Mouse (Mus musculus): ENCODE measurements around the gene Gm37240. TPM values are rescaled to one million over a fixed set of nuclear protein-coding genes. Genes with fewer than 3 reads are reported as not detected.

Gm37240 gene
- polyA plus RNA-seq, 1 experiment from 2014 or later, result 0.08 TPM

DNA sequence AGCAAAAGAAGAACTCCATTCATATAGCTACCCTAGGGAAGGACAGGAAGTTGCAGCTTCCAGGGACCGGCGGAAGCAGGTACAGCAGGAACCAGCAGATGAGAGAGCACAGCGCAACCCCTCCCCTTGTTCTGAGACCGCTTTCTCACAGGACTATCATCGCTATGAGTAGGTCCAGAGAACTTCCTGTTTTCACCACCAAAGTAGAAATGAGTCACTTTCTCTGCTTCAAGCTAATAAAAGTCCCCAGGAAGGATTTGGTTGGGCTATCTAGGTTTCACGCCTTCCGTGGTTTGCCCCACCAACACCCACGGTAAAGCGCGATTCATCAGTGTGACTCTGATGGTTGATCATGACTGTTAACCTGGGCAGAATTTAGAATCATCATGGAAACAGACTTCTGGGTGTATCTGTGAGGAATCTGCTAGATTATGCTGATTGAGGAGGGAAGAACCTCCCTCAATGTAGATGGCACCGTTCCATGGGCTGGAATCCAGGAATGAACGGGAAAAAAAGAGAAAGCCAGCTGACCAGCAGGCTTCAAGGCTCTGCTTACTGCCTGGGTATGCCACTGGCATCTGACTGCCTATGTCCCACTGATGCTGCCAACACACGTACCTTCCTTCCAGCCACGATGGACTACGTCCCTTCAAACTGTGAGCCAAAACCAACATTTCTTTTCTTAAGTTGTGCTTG is 1172.1 kb downstream of the Gm37240 start:
- Histone ChIP-seq H3K27me3 (no peaks in the 10 kb centered on the region), H3K9me3 (no peaks in the 10 kb centered on the region), H3K36me3 (no peaks in the 10 kb centered on the region), H3K4me3 (no peak overlapping the region), H3K4me1 (replicated peaks) (no peaks in the 10 kb centered on the region), H3K27ac (no peak overlapping the region), H3K4me2 (no peak overlapping the region), H3K9ac (no peak overlapping the region)
- ATAC-seq (ENCODE audit: low FRiP score), result no peak
- 95% methylated on average over 15 of the region's 15 CpGs for WGBS

DNA sequence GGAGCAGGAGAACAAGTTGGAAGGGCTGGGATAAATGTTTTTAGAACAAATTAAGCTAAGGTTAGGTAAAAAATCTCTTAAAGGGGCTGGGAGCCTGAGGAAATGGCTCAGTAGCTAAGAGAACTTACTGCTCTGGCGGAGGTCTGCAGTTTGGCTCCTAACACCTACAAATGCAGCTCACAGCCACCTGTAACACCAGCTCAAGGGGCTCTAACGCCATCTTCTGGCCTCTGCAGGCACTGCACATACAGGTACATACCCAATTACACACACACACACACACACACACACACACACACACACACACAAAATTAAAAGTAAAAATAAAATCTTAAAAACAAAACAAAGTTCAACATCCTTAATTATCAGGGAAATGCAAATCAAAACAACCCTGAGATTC is 1174.4 kb downstream of the Gm37240 start:
- H3K9ac ChIP-seq, result no peak overlapping the region
- no peak overlapping the region for H3K27ac ChIP-seq
- no peaks in the 10 kb centered on the region for H3K27me3 ChIP-seq
- 63% methylated on average over 2 of the region's 2 CpGs for WGBS
- H3K4me3 ChIP-seq, result no peak overlapping the region
- no peak overlapping the region for H3K4me2 ChIP-seq
- H3K36me3 ChIP-seq, result no peaks in the 10 kb centered on the region
- ATAC-seq (ENCODE audit: low FRiP score), result no peak
- no peaks in the 10 kb centered on the region for H3K9me3 ChIP-seq
- no peaks in the 10 kb centered on the region for H3K4me1 ChIP-seq (replicated peaks)

DNA sequence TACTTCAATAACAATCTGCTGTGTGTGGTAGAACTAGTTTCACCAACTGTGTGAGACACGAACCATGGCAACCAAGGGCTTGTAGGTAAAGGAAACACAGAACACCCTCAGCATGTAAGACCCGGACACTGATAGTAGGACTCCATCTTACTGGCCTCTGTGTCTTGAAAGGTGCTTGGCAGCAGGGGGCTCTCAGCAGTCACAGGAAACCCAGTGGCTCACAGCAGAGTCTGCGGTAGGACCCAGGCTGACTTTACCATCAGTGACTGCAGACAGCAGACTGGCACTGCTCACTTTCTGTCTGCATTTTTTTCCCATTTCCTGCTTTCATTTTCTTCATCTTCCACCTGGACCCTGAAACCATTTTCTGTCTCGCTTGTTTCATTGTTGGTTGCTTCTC is 1176.6 kb downstream of the Gm37240 start:
- no peak overlapping the region for H3K4me3 ChIP-seq
- H3K9ac ChIP-seq, result no peak overlapping the region
- no peaks in the 10 kb centered on the region for H3K27me3 ChIP-seq
- no peaks in the 10 kb centered on the region for H3K9me3 ChIP-seq
- WGBS, result 91% methylated on average over 4 of the region's 4 CpGs
- H3K36me3 ChIP-seq, result no peaks in the 10 kb centered on the region
- H3K27ac ChIP-seq, result no peak overlapping the region
- ATAC-seq (ENCODE audit: low FRiP score), result no peak
- H3K4me2 ChIP-seq, result no peak overlapping the region
- no peaks in the 10 kb centered on the region for H3K4me1 ChIP-seq (replicated peaks)

DNA sequence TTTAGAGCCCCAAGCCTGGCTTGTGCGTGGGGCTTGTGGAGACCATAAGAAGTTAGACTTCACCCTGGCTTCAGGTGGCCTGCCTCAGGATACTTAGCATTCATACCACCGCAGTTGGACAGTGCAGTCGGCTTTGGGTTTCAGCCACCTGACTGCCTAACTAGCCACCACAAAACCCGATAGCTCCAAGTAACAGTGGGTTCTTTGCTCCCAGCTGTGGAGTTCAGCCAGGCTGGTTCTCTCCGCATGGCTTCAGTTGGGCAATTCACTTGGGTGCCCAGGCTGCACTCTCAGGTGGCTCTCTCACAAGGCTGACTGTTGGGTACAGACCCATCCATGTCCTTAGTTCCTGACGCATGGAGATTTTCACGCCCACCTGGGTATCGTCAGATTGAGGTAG is 1177.4 kb downstream of the Gm37240 start:
- no peaks in the 10 kb centered on the region for H3K36me3 ChIP-seq
- H3K9ac ChIP-seq, result no peak overlapping the region
- H3K9me3 ChIP-seq, result no peaks in the 10 kb centered on the region
- no peak for ATAC-seq (ENCODE audit: low FRiP score)
- WGBS, result 90% methylated on average over 8 of the region's 8 CpGs
- no peak overlapping the region for H3K4me3 ChIP-seq
- H3K27me3 ChIP-seq, result no peaks in the 10 kb centered on the region
- H3K27ac ChIP-seq, result no peak overlapping the region
- no peaks in the 10 kb centered on the region for H3K4me1 ChIP-seq (replicated peaks)
- H3K4me2 ChIP-seq, result no peak overlapping the region

DNA sequence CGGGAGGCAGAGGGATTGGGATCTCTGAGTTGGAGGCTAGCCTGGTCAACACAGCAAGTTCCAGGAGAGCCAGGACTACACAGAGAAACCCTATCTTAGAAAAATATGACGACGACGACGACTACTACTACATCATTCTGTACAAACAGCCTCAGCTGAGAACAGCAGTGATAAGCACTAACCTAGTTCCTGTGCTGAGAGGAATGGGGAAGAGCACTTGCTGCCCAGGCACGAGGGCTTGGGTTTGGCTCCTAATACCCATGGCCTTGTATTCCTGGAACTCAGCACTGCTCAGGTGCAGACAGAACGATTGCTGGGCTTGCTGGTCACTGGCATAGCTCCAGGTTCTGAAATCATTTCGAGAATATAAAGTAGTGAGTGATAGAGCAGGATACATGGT is 1178.2 kb downstream of the Gm37240 start:
- no peak overlapping the region for H3K9ac ChIP-seq
- ATAC-seq (ENCODE audit: low FRiP score), result no peak
- 87% methylated on average over 8 of the region's 8 CpGs for WGBS
- H3K27ac ChIP-seq, result no peak overlapping the region
- H3K27me3 ChIP-seq, result no peaks in the 10 kb centered on the region
- H3K9me3 ChIP-seq, result no peaks in the 10 kb centered on the region
- no peaks in the 10 kb centered on the region for H3K4me1 ChIP-seq (replicated peaks)
- no peak overlapping the region for H3K4me3 ChIP-seq
- no peak overlapping the region for H3K4me2 ChIP-seq
- H3K36me3 ChIP-seq, result no peaks in the 10 kb centered on the region

DNA sequence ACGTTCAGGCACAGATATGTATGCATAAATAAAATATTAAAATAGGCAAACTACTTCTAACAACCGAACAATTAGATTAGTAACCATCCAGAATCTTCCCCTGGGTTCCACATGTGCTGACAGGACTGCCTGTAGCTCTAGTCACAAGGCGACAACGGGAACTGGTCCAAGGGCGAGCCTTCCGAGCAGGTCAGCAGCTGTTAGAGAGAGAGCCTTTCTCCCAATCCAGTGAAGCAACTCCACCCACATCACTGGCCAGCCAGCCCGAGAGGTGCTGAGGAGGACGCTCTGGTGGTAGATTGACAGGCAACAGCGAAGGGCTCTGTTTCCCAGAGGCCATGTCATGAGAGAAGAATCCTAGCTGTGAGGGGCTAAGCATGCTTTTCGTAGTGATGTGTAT is 1178.8 kb downstream of the Gm37240 start:
- Histone ChIP-seq H3K27me3 (no peaks in the 10 kb centered on the region), H3K4me2 (no peak overlapping the region), H3K27ac (no peak overlapping the region), H3K4me3 (no peak overlapping the region), H3K9ac (no peak overlapping the region), H3K9me3 (no peaks in the 10 kb centered on the region), H3K36me3 (no peaks in the 10 kb centered on the region), H3K4me1 (replicated peaks) (no peaks in the 10 kb centered on the region)
- ATAC-seq (ENCODE audit: low FRiP score), result no peak
- 77% methylated on average over 10 of the region's 10 CpGs for WGBS

DNA sequence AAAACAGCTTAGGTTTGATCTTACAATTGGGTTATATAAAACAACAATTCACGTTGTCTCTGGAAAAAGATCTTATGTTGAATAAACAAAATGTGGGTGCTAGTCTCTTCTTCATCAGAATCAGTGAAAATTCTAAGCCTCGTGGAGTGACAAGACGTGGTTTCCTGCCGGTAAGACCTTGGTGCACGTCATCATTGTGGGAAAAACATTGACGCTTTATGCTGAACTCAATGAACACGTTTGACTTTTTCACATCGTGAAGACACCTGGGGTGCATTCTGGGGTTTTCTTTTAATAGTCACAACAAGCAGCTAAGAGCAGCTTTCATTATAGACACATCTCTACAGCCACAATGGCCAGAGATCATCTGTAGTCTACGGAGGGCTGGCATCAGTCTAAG is 1182.1 kb downstream of the Gm37240 start:
- WGBS, result 91% methylated on average over 9 of the region's 9 CpGs
- Histone ChIP-seq H3K4me3 (no peak overlapping the region), H3K9ac (no peak overlapping the region)

DNA sequence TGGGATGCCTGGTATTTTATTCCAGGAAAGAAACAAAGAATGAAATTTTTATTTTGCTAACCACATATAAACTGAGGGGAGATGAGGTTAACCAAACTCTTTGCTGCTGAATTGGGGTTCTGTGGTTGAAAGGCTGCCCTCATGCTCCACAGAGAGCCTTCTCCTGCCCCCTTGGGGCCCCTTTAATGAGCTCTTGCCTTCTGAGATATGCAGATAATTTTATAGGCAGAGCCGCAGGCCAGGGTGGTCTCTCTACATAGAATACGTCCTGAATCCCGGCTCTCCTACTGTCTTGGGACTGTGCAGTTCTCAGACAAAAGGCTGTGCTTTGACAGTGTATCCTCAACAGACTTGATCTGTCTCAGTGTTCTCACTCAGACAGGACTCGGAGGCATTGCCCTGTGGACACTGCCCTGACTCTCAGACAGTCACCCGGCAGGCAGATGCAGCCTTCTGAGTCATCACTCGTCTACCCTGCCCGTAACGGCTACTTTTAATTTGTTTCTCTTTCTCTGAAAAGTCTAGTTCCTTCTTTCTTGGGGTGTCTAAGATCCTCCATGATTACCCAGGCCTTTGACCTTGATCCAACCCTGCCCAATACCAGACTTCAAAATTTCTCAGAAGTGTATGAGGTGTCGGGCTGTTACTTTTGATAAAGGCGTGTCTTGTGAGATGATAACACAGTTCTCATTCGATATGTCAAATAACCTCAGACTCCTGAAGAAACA is 1184.1 kb downstream of the Gm37240 start:
- Histone ChIP-seq H3K9ac (no peak overlapping the region), H3K4me2 (no peak overlapping the region), H3K4me1 (replicated peaks) (peaks cover 18% of the 10 kb centered on the region), H3K36me3 (no peaks in the 10 kb centered on the region), H3K27ac (no peak overlapping the region), H3K4me3 (no peak overlapping the region), H3K9me3 (no peaks in the 10 kb centered on the region), H3K27me3 (no peaks in the 10 kb centered on the region)
- whole genome bisulfite sequencing, result 74% methylated on average over 11 of the region's 11 CpGs
- no peak for ATAC-seq (ENCODE audit: low FRiP score)

More for the DNA sequence above, 1182.1 kb downstream of the Gm37240 start:
- no peak for ATAC-seq (ENCODE audit: low FRiP score)
- H3K4me1 ChIP-seq (replicated peaks), result peaks cover 18% of the 10 kb centered on the region
- H3K9me3 ChIP-seq, result no peaks in the 10 kb centered on the region
- no peak overlapping the region for H3K27ac ChIP-seq
- no peaks in the 10 kb centered on the region for H3K36me3 ChIP-seq
- no peaks in the 10 kb centered on the region for H3K27me3 ChIP-seq
- H3K4me2 ChIP-seq, result no peak overlapping the region

DNA sequence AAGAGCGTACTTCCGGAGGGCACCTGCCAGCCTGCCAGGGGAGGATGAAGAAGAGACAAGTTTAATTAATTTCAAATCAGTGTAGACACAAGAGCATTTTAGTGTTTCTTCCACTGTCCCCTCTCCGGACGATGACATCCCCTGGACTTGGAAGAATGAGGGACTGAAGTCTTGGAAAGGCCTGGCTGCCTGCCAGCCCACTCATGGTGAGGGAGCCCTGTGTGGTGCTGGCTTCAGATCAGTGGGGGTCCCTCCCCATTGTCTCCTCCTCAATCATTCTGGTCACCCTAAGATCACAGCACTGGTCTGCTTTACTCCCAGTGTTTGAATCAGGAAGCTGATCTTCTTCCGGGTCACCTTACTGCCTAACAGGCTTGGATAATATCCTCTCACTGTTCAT is 1185.4 kb downstream of the Gm37240 start:
- H3K36me3 ChIP-seq, result no peaks in the 10 kb centered on the region
- no peak for ATAC-seq (ENCODE audit: low FRiP score)
- no peak overlapping the region for H3K4me2 ChIP-seq
- peaks cover 18% of the 10 kb centered on the region for H3K4me1 ChIP-seq (replicated peaks)
- no peaks in the 10 kb centered on the region for H3K9me3 ChIP-seq
- no peaks in the 10 kb centered on the region for H3K27me3 ChIP-seq
- no peak overlapping the region for H3K9ac ChIP-seq
- H3K4me3 ChIP-seq, result no peak overlapping the region
- no peak overlapping the region; the same call in 1 of the 2 replicates for H3K27ac ChIP-seq
- WGBS, result 72% methylated on average over 5 of the region's 5 CpGs

DNA sequence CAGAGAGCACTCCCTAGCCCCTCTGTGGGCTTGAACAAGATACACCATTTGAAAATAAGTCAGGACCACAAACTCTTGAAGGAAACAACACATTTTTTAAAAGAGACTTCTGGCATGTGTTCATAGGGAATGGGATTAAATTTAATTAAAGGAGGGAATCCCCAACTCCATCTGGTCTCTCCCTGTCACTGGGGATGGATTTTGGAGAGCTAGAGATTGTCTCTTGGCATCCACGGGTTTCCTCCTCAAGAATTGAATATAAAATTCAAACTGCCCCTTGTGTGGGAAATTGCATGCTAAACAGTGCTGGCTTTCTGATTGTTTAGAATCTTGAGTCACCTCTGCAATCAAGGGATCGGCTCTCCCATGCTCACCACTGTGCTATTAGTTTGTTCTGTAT is 1185.8 kb downstream of the Gm37240 start:
- Histone ChIP-seq H3K4me2 (no peak overlapping the region), H3K9me3 (no peaks in the 10 kb centered on the region), H3K9ac (no peak overlapping the region), H3K27me3 (no peaks in the 10 kb centered on the region), H3K4me3 (no peak overlapping the region), H3K36me3 (no peaks in the 10 kb centered on the region), H3K27ac (no peak overlapping the region; the same call in 1 of the 2 replicates), H3K4me1 (replicated peaks) (peaks cover 23% of the 10 kb centered on the region)
- ATAC-seq (ENCODE audit: low FRiP score), result no peak
- WGBS, result 71% methylated on average over 2 of the region's 2 CpGs

DNA sequence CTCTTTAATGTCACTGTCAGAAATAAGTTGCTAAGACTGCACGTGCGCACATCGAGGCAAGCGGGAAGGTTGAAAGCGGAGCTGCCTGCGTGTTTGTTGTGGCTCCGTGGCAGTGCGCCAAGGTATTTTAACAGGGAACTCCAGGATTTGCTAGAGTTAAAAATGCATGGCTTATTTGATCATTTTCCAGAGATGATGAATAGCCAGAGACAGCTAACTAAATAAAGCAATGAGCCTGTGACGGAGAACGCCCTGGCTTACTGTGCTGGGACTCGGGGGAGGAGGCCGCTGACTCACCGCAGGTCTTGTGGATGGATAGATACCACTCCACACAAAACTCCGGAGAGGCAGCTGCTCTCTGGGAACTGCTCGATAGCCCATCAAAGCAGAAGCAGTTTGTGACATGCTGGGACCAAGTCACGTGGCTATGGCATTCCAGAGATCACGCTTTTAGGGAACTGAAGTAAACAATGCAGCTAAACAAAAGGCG is 1190.8 kb downstream of the Gm37240 start:
- peak; percentile 41; the same call in 1 of the 2 replicates for ATAC-seq (ENCODE audit: low FRiP score)
- no peaks in the 10 kb centered on the region for H3K36me3 ChIP-seq
- 29% methylated on average over 18 of the region's 18 CpGs for WGBS
- H3K4me2 ChIP-seq, result peak overlapping the region; percentile 37
- peak overlapping the region; percentile 63 for H3K27ac ChIP-seq
- H3K27me3 ChIP-seq, result no peaks in the 10 kb centered on the region
- H3K4me3 ChIP-seq, result no peak overlapping the region
- no peaks in the 10 kb centered on the region for H3K9me3 ChIP-seq
- peak overlapping the region; percentile 53 for H3K9ac ChIP-seq
- peaks cover 16% of the 10 kb centered on the region for H3K4me1 ChIP-seq (replicated peaks)

DNA sequence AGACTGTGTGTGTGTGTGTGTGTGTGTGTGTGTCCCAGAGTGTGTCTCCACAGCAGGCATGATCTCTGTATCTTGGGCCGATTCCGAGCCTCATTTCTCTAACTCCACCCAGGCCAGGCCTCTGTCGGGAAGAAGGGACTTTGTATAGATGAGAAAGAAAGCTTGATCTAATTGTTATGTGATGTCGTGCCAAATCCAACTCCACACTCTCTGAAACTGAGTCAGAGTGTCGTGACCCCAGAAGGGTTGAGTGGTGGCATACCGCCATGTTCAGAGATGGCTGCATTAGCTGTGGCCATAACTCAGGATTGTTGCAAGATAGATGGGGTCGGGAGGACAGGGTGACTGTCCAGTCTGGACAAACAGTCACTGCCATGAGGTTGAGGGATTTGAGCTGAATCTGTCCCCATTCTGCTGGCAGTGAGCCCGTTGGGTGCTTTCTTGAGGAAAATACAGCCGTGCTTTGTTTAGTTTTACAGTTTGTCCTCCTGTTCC is 1191.4 kb downstream of the Gm37240 start:
- Histone ChIP-seq H3K27me3 (no peaks in the 10 kb centered on the region), H3K4me2 (peak overlapping the region; percentile 37; the same call in 1 of the 2 replicates), H3K9ac (0 out of 2 replicates have a peak overlapping the region, but pooled peaks have one; percentile 53), H3K4me1 (replicated peaks) (peaks cover 15% of the 10 kb centered on the region), H3K9me3 (no peaks in the 10 kb centered on the region), H3K36me3 (no peaks in the 10 kb centered on the region), H3K27ac (0 out of 2 replicates have a peak overlapping the region, but pooled peaks have one; percentile 63), H3K4me3 (no peak overlapping the region)
- 0 out of 2 replicates have a peak, but pooled peaks have one; percentile 9 for ATAC-seq (ENCODE audit: low FRiP score)
- 69% methylated on average over 9 of the region's 9 CpGs for WGBS
